Mouse (Mus musculus) lung, postnatal 0 days (tissue): ENCODE results near the gene 4921504E06Rik.

Experiments used
- CTCF ChIP-seq: IDR thresholded peaks from 2 replicates; pipeline ENCODE4 v1.5.1; 2016; ENCODE audit warnings: antibody characterized with exemption, mild to moderate bottlenecking
- EP300 ChIP-seq: IDR thresholded peaks from 2 replicates; pipeline ENCODE4 v1.6.1; 2016; ENCODE audit warnings: antibody characterized with exemption, mild to moderate bottlenecking, control low read depth

DNA sequence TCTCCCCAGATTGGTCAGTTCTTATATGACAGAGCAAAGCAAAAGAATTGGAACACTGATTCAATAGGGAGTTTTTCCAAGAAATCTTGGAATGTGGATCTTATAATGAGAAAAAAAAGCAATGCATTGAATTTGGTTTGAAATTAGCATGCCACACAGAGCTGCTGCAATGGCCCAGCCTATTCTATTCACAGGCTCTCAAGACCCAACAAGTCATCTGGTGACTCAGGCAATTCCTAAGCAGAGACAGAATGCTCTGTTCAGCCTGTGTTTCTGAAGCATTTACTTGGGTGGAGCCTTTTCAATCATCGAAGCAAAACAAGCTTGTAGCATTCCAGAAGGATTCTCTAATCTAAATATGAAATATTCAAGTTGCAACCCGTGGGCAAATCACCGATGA lies 26.1 kb upstream of the 4921504E06Rik start:
- TF ChIP-seq CTCF = no peak
- no peak for TF ChIP-seq EP300
